Mouse (Mus musculus) lung, adult 2 months (tissue): ENCODE measurements around the gene Emc1. TPM values are rescaled to one million over a fixed set of nuclear protein-coding genes. Genes with fewer than 3 reads are reported as not detected.
"Not testable (repeated sequence)": the region's sequence is repeated elsewhere in the genome, so short reads cannot be mapped to it uniquely, and the experiment has no call there.

Source experiments
- DNase-seq: peaks from one replicate; pipeline ENCODE4 v3.0.0; 2022
- H3K4me1 ChIP-seq: fragments of 200-500 bp; 2 replicates; pipeline ENCODE4 v1.6.1; 2011; ENCODE audit warnings: low read length; ENCODE audit not compliant: control insufficient read depth, insufficient read depth
- H3K4me3 ChIP-seq: fragments of 200-500 bp; replicated peaks from 2 replicates; pipeline ENCODE3; 2011; ENCODE audit warnings: low read depth, mild to moderate bottlenecking, control low read depth, low read length; ENCODE audit errors: extremely low read depth
- CTCF ChIP-seq: fragments of 200-500 bp; IDR thresholded peaks from 2 replicates; pipeline ENCODE4 v1.5.1; 2011; ENCODE audit warnings: mild to moderate bottlenecking, low read length, control low read depth; ENCODE audit not compliant: insufficient read depth
- POLR2A ChIP-seq: fragments of 200-500 bp; IDR thresholded peaks from 2 replicates; pipeline ENCODE4 v1.6.1; 2011; ENCODE audit warnings: low read depth, mild to moderate bottlenecking, control low read depth, low read length, borderline replicate concordance; ENCODE audit errors: extremely low read depth
- WGBS: fragments of 180-500 bp; shearing (Covaris S2); methylation state at CpG from one replicate; pipeline ENCODE4 v1.1.7; 2018; 5-methylcytosine and 5-hydroxymethylcytosine counted together
- polyA plus RNA-seq: library from polyadenylated mRNA; depleted of rRNA; stranded (reverse); fragments of >200 nt; gene quantifications from 2 replicates; pipeline ENCODE4 v1.2.3, GENCODE M21; 2012

Gene Emc1
- polyA plus RNA-seq, 1 experiment = 42.7 TPM

GRCm38 (mm10) chr4:139380775-139381451, 28.5 kb downstream of the Emc1 start:
- Histone ChIP-seq H3K4me1 (peaks cover 3% of the 10 kb centered on the region), H3K4me3 (peak overlapping the region; percentile 81)
- no peak for DNase-seq
- WGBS = 1% methylated on average over 36 of the region's 44 CpGs
- no peak for TF ChIP-seq POLR2A
- no peak for TF ChIP-seq CTCF

DNA sequence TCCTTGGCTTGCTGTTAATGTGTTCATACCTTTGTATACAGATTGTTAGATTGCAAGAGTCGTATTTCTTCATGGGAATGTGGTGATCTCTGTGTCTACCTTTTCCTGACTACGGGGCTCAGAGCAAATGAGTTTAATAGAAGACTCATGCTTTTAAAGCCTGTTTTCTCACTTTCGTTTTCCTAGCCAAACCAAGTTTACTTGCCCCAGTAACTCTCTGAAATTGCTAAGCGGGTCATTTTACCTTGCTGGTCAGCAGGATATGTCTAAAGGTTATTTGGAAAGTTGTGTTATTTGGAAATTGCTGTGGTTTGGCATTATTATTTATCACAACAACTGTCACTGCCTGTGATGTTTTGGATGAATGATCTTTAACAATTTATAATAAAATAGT, 29.1 kb downstream of the Emc1 start:
- no peak for DNase-seq
- Histone ChIP-seq H3K4me1 (peaks cover 3% of the 10 kb centered on the region), H3K4me3 (peak overlapping the region; percentile 81)
- 20% methylated on average over 4 of the region's 4 CpGs for WGBS
- no peak for TF ChIP-seq CTCF
- TF ChIP-seq POLR2A = no peak

DNA sequence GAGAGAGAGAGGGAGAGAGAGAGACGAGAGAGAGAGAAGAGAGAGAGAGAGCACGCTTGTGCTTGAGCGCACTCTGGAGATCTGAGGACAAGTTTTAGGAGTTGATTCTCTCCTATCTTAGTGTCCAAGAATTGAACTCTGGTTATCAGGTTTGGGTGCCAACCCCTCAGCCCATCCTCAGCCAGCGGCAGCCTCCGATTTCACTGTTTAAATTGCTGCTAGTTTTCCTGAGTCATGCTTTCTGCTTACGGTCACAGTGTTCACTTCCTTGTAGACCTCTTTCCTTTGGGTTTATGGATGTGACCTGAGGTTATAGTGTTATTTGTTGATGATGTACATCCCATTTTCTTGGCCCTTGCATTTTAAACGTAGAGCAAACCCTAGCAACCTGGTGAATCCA, 29.8 kb downstream of the Emc1 start:
- H3K4me1 ChIP-seq = peaks cover 6% of the 10 kb centered on the region
- WGBS = 34% methylated on average over 7 of the region's 7 CpGs
- H3K4me3 ChIP-seq = no peak overlapping the region
- TF ChIP-seq CTCF (no peak), POLR2A (no peak)
- no peak for DNase-seq

- not testable (repeated sequence) for H3K4me3 ChIP-seq, DNase-seq
- H3K4me1 ChIP-seq = peaks cover 21% of the 10 kb centered on the region
- 77% methylated on average over 5 of the region's 5 CpGs for WGBS
These were observed 33.5 kb downstream of the Emc1 start for GRCm38 (mm10) chr4:139385841-139386240.

DNA sequence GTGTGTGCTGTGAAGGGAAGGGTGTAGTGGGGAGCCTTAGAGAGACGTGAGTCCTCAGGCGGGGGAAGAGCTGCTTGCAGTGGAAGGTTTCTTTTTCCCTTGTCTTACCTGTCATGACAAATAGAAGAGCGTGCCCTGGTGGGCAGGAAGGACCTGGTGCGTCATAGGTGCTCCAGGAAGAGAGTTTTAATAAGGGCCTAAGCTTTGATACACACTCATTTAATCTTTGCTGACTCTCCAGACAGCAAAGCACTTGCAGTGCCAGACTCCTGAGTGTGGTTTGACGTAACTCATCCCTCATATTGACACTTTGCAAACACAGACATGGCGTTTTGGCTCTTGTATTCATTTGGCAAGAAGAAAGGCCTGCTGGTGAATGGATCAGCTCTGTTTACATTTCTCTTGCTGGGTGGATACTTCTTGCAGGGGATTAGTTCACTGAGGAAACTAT, 34.5 kb downstream of the Emc1 start:
- DNase-seq = peak; percentile 65
- TF ChIP-seq CTCF (no peak), POLR2A (no peak)
- Histone ChIP-seq H3K4me1 (peaks cover 21% of the 10 kb centered on the region), H3K4me3 (no peak overlapping the region)
- 21% methylated on average over 6 of the region's 6 CpGs for WGBS

DNA sequence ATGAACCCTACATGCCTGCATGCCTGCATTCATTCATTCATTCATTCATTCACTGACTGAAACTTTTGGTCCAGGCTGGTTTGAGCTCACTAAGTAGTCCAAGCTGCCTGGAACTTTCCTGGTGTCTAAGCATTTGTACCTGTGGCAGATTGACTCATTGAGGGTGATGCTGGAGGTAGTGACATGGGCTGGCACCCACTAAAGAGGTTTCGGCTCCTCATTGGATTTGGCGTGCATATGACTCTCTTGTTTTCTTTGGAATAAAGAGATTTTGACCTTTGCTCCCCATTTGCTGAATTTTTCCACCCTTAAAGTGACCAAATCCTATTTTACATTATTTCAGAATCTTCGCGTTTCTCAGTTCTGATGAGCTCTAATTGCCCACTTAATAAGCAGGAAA, 37.2 kb downstream of the Emc1 start:
- TF ChIP-seq POLR2A = no peak
- TF ChIP-seq CTCF = no peak
- WGBS = 53% methylated on average over 4 of the region's 4 CpGs
- H3K4me3 ChIP-seq = no peak overlapping the region
- peaks cover 21% of the 10 kb centered on the region for H3K4me1 ChIP-seq
- DNase-seq = no peak

DNA sequence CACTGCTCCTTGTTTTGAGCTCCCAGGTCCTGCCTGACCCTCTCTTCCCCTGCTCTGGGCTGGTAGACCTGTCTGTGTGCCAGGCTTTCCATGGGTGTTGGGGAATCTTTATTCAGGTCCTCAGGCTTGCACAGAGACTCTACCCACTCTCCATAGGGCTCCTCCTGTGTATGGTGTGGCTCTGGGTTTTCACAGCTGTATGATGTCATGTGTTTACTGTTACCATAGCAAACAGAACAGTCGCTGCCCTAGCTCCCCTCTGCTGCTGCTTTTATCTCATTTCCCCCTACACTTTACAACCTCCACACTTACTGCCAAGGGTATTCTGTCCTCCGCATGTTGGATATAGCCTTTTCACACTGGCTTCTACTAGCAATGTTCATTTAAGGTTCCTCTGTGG, 43.0 kb downstream of the Emc1 start:
- Histone ChIP-seq H3K4me1 (no peaks in the 10 kb centered on the region), H3K4me3 (no peak overlapping the region)
- WGBS = 18% methylated on average over 2 of the region's 2 CpGs
- no peak for DNase-seq
- TF ChIP-seq CTCF (no peak), POLR2A (no peak)

GRCm38 (mm10) chr4:139400487-139400886, 48.1 kb downstream of the Emc1 start:
- WGBS = 88% methylated on average over 5 of the region's 5 CpGs
- TF ChIP-seq POLR2A (no peak), CTCF (no peak)
- no peak for DNase-seq
- Histone ChIP-seq H3K4me1 (no peaks in the 10 kb centered on the region), H3K4me3 (no peak overlapping the region)

- H3K4me1 ChIP-seq = no peaks in the 10 kb centered on the region
- no peak for DNase-seq
- no peak overlapping the region for H3K4me3 ChIP-seq
- 73% methylated on average over 14 of the region's 14 CpGs for WGBS
- no peak for TF ChIP-seq POLR2A
- TF ChIP-seq CTCF = 0 out of 2 replicates have a peak, but pooled peaks have one; percentile 2
These were observed 50.8 kb downstream of the Emc1 start for GRCm38 (mm10) chr4:139403214-139403613.

DNA sequence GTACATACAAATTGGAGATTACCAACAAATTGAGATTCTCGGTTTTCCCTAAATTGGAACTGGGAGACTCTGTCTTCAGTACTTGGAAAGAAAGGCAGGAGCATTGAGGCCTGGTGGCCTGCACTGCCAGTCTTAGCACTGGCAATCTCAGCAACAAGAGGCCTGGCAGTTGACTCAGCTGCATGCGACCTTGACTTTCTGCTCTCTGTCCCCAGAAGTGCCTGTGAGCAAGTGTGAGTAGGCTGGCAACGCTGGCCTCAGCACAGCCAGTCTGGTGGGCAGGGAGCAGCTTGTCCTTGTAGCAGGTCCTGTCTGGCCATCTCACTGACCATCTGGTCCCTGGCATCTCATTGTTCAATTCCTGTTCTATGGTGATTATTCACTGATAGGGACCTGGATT, 59.0 kb downstream of the Emc1 start:
- no peak for DNase-seq
- no peak overlapping the region for H3K4me3 ChIP-seq
- no peaks in the 10 kb centered on the region for H3K4me1 ChIP-seq
- 93% methylated on average over 3 of the region's 3 CpGs for WGBS
- no peak for TF ChIP-seq CTCF
- TF ChIP-seq POLR2A = no peak

DNA sequence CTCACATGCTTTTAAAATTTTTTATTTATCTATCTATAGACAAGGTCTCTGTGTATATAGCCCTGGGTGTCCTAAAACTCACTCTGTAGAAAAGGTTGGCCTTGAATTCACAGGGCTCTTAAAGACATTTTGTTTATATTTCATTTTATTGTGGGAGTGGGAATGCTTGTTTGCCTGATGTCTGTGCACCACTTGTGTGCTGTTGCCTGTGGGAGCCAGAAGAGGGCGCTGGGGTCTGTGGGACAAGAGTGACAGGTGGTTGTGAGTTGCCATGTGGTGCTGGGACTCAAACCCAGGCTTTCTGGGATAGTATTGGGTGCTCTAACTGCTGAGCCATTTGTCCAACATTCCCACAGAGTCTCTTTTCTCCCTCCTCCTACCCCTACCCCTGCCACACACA, 65.5 kb downstream of the Emc1 start:
- no peak for DNase-seq
- H3K4me3 ChIP-seq = no peak overlapping the region
- WGBS = 71% methylated on average over 1 of the region's 1 CpGs
- no peaks in the 10 kb centered on the region for H3K4me1 ChIP-seq
- TF ChIP-seq CTCF (no peak), POLR2A (no peak)
